10 mouse cellular contexts compared by ENCODE assay signal in genomic region chr6:34354354-34355348, GRCm38 (mm10). TPM values are rescaled to one million over a fixed set of nuclear protein-coding genes. Genes with fewer than 3 reads are reported as not detected.
A peak's percentile ranks its signal among the peaks of the same experiment; 100 is the strongest.
DNase-seq lines count a peak whose midpoint lies in the region; ATAC-seq and TF ChIP-seq lines count a peak whose summit lies in the region.
"Had no signal": no experiment of that assay in that cellular context is flagged by ENCODE, and none has a peak within 500 bp of the region (broad histone marks: within the 10 kb centered on the region; RNA-seq: fewer than 3 reads in every experiment).

No protein-coding gene starts in this region.

- no peaks in the 10 kb centered on the region for H3K36me3 ChIP-seq in forebrain, embryonic 10.5 days (replicated peaks)
- H3K36me3 ChIP-seq in forebrain, embryonic 16.5 days (ENCODE audit: control insufficient read depth, insufficient read depth), result no peaks in the 10 kb centered on the region
- H3K36me3 ChIP-seq in midbrain, embryonic 11.5 days (ENCODE audit: control insufficient read depth, insufficient read depth, low read length), result no peaks in the 10 kb centered on the region
- no peaks in the 10 kb centered on the region for H3K36me3 ChIP-seq in midbrain, embryonic 16.5 days (ENCODE audit: control insufficient read depth, insufficient read depth, low read length)
- H3K36me3 ChIP-seq in limb, embryonic 14.5 days (ENCODE audit: control insufficient read depth, insufficient read depth, low read length), result no peaks in the 10 kb centered on the region
- no peaks in the 10 kb centered on the region for H3K36me3 ChIP-seq in stomach, postnatal 0 days (ENCODE audit: control insufficient read depth, insufficient read depth, low read length)

- H3K9ac ChIP-seq in forebrain, embryonic 16.5 days (replicated peaks; ENCODE audit: low read depth, low read length), result no peak overlapping the region
- H3K9ac ChIP-seq in midbrain, embryonic 11.5 days (ENCODE audit: low read length), result no peak overlapping the region; the same call in 1 of the 2 replicates
- no peak overlapping the region for H3K9ac ChIP-seq in midbrain, embryonic 16.5 days (ENCODE audit: low read depth, low read length)
- H3K9ac ChIP-seq in limb, embryonic 14.5 days (ENCODE audit: low read depth, low read length, severe bottlenecking), result no peak overlapping the region
- no peak overlapping the region for H3K9ac ChIP-seq in stomach, postnatal 0 days (ENCODE audit: low read length)

- no peak for DNase-seq in forebrain, embryonic 10.5 days (ENCODE audit: extremely low spot score, low spot score)
- no peak for DNase-seq in midbrain, embryonic 11.5 days (ENCODE audit: low spot score, missing footprints)
- DNase-seq in limb, embryonic 14.5 days (ENCODE audit: low spot score), result peak; percentile 61
- no peak for DNase-seq in stomach, postnatal 0 days (ENCODE audit: low spot score)
- no peak for DNase-seq in layer of hippocampus, adult 9-11 months
- DNase-seq: gastrocnemius, postnatal 25 days; thymus, postnatal 14 days had no signal

- peak overlapping the region; percentile 48 for H3K4me3 ChIP-seq in forebrain, embryonic 10.5 days
- no peak overlapping the region for H3K4me3 ChIP-seq in forebrain, embryonic 16.5 days (replicated peaks; ENCODE audit: low read length)
- no peak overlapping the region for H3K4me3 ChIP-seq in midbrain, embryonic 11.5 days (ENCODE audit: low read depth, low read length)
- no peak overlapping the region for H3K4me3 ChIP-seq in midbrain, embryonic 16.5 days (ENCODE audit: low read depth, low read length)
- 0 out of 2 replicates have a peak overlapping the region, but pooled peaks have one; percentile 13 for H3K4me3 ChIP-seq in limb, embryonic 14.5 days (replicated peaks; ENCODE audit: low read length)
- H3K4me3 ChIP-seq in stomach, postnatal 0 days (ENCODE audit: low read depth, low read length), result no peak overlapping the region

- peaks cover 16% of the 10 kb centered on the region for H3K4me1 ChIP-seq in forebrain, embryonic 10.5 days
- H3K4me1 ChIP-seq in forebrain, embryonic 16.5 days (replicated peaks; ENCODE audit: control insufficient read depth, insufficient read depth, low read length), result peaks cover 7% of the 10 kb centered on the region; the same call in 1 of the 2 replicates
- H3K4me1 ChIP-seq in midbrain, embryonic 11.5 days (ENCODE audit: control insufficient read depth, insufficient read depth, low read length), result peaks cover 8% of the 10 kb centered on the region; the same call in 1 of the 2 replicates
- peaks cover 4% of the 10 kb centered on the region; the same call in 1 of the 2 replicates for H3K4me1 ChIP-seq in midbrain, embryonic 16.5 days (ENCODE audit: control insufficient read depth, insufficient read depth, low read length)
- peaks cover 13% of the 10 kb centered on the region for H3K4me1 ChIP-seq in limb, embryonic 14.5 days (ENCODE audit: control insufficient read depth, insufficient read depth, low read length)
- no peaks in the 10 kb centered on the region for H3K4me1 ChIP-seq in stomach, postnatal 0 days (replicated peaks; ENCODE audit: control insufficient read depth, insufficient read depth)

- peak overlapping the region; percentile 78 for H3K27ac ChIP-seq in forebrain, embryonic 10.5 days
- H3K27ac ChIP-seq in forebrain, embryonic 16.5 days (ENCODE audit: low read length), result no peak overlapping the region
- no peak overlapping the region for H3K27ac ChIP-seq in midbrain, embryonic 11.5 days (ENCODE audit: low read depth, low read length)
- H3K27ac ChIP-seq in midbrain, embryonic 16.5 days (ENCODE audit: low read length), result no peak overlapping the region
- peak overlapping the region; percentile 62 for H3K27ac ChIP-seq in limb, embryonic 14.5 days (replicated peaks; ENCODE audit: low read depth, low read length)
- peak overlapping the region; percentile 20; the same call in 1 of the 2 replicates for H3K27ac ChIP-seq in stomach, postnatal 0 days (replicated peaks)

- WGBS in forebrain, embryonic 10.5 days, result 74% methylated on average over 8 of the region's 8 CpGs
- 76% methylated on average over 8 of the region's 8 CpGs for WGBS in forebrain, embryonic 16.5 days
- 75% methylated on average over 8 of the region's 8 CpGs for WGBS in midbrain, embryonic 11.5 days
- 81% methylated on average over 8 of the region's 8 CpGs for WGBS in midbrain, embryonic 16.5 days
- 66% methylated on average over 8 of the region's 8 CpGs for WGBS in limb, embryonic 14.5 days
- 69% methylated on average over 8 of the region's 8 CpGs for WGBS in stomach, postnatal 0 days

- no peak for TF ChIP-seq POLR2A in limb, embryonic 14.5 days (IDR thresholded peaks at IDR 0.05; ENCODE audit: borderline replicate concordance, extremely low read depth, insufficient read depth, insufficient read length)

- H3K4me2 ChIP-seq in forebrain, embryonic 16.5 days (ENCODE audit: low read length), result no peak overlapping the region; the same call in 1 of the 2 replicates
- H3K4me2 ChIP-seq in midbrain, embryonic 11.5 days, result peak overlapping the region; percentile 50
- H3K4me2 ChIP-seq in midbrain, embryonic 16.5 days (ENCODE audit: low read length), result no peak overlapping the region; the same call in 1 of the 2 replicates
- H3K4me2 ChIP-seq in limb, embryonic 14.5 days (replicated peaks; ENCODE audit: low read depth, low read length, severe bottlenecking), result peak overlapping the region; percentile 37
- H3K4me2 ChIP-seq in stomach, postnatal 0 days (replicated peaks; ENCODE audit: low read depth), result peak overlapping the region; percentile 42; the same call in 1 of the 2 replicates

- H3K27me3 ChIP-seq in forebrain, embryonic 10.5 days (ENCODE audit: poor library complexity, severe bottlenecking), result no peaks in the 10 kb centered on the region
- H3K27me3 ChIP-seq in forebrain, embryonic 16.5 days (replicated peaks; ENCODE audit: control insufficient read depth, insufficient read depth, low read length), result no peaks in the 10 kb centered on the region
- H3K27me3 ChIP-seq in midbrain, embryonic 11.5 days (ENCODE audit: control insufficient read depth, insufficient read depth, low read length), result no peaks in the 10 kb centered on the region
- no peaks in the 10 kb centered on the region for H3K27me3 ChIP-seq in midbrain, embryonic 16.5 days (ENCODE audit: control insufficient read depth, insufficient read depth, low read depth, low read length)
- H3K27me3 ChIP-seq in limb, embryonic 14.5 days (ENCODE audit: control insufficient read depth, insufficient read depth, low read length), result no peaks in the 10 kb centered on the region
- H3K27me3 ChIP-seq in stomach, postnatal 0 days (ENCODE audit: control insufficient read depth, insufficient read depth, low read length), result no peaks in the 10 kb centered on the region

- ATAC-seq in forebrain, embryonic 16.5 days, result no peak; the same call in 1 of the 2 replicates
- ATAC-seq in midbrain, embryonic 11.5 days (ENCODE audit: low FRiP score), result no peak
- ATAC-seq in midbrain, embryonic 16.5 days, result no peak
- ATAC-seq in limb, embryonic 14.5 days (ENCODE audit: low FRiP score, low read depth), result peak; percentile 71
- ATAC-seq in stomach, postnatal 0 days (ENCODE audit: low FRiP score, low TSS enrichment), result no peak
- ATAC-seq in activated CD4-positive, CD25-positive, alpha-beta regulatory T cell, adult 4 months, result no peak

- TF ChIP-seq EP300 in stomach, postnatal 0 days (optimal IDR thresholded peaks at IDR 0.05), result no peak

- TF ChIP-seq CTCF in stomach, postnatal 0 days (IDR thresholded peaks at IDR 0.05; ENCODE audit: low read depth), result no peak

- no peaks in the 10 kb centered on the region for H3K9me3 ChIP-seq in forebrain, embryonic 10.5 days
- H3K9me3 ChIP-seq in forebrain, embryonic 16.5 days (ENCODE audit: control insufficient read depth, low read length), result no peaks in the 10 kb centered on the region
- H3K9me3 ChIP-seq in midbrain, embryonic 11.5 days (ENCODE audit: control insufficient read depth, low read length), result no peaks in the 10 kb centered on the region
- H3K9me3 ChIP-seq in midbrain, embryonic 16.5 days (replicated peaks; ENCODE audit: control insufficient read depth, low read length, poor library complexity, severe bottlenecking), result no peaks in the 10 kb centered on the region
- no peaks in the 10 kb centered on the region for H3K9me3 ChIP-seq in limb, embryonic 14.5 days (ENCODE audit: control insufficient read depth, low read length)
- H3K9me3 ChIP-seq in stomach, postnatal 0 days (ENCODE audit: control insufficient read depth, low read length), result no peaks in the 10 kb centered on the region

RNA-seq across cellular contexts. Expression of gene Akr1b8, which starts 0.7 kb away (rescaled TPM):
- 12.8 and 14.2 TPM in 2 replicates for polyA plus RNA-seq in forebrain, embryonic 10.5 days (2016; fragmentation: Nextera tagmentation; extraction: Ambion mirVana)
- 1.7 and 2.2 TPM in 2 replicates for polyA plus RNA-seq in forebrain, embryonic 16.5 days (2015; fragmentation: Nextera tagmentation; extraction: Ambion mirVana)
- polyA plus RNA-seq in midbrain, embryonic 11.5 days (2014; fragmentation: Nextera tagmentation; extraction: Ambion mirVana), result 23.0 and 25.5 TPM in 2 replicates
- 2.7 and 3.1 TPM in 2 replicates for polyA plus RNA-seq in midbrain, embryonic 16.5 days (2015; fragmentation: Nextera tagmentation; extraction: Ambion mirVana)
- polyA plus RNA-seq in limb, embryonic 14.5 days (2012; rRNA removed), result 5.6 and 6.5 TPM in 2 replicates
- polyA plus RNA-seq in limb, embryonic 14.5 days (2014; fragmentation: Nextera tagmentation; extraction: Ambion mirVana), result 7.1 and 8.5 TPM in 2 replicates
- 96.1 and 112 TPM in 2 replicates for polyA plus RNA-seq in stomach, postnatal 0 days (2015; fragmentation: Nextera tagmentation; extraction: Ambion mirVana)
- polyA plus RNA-seq in activated CD4-positive, CD25-positive, alpha-beta regulatory T cell, adult 4 months (2017; shearing (Covaris generic)), result not detected

RNA-seq across cellular contexts. Expression of gene Akr1b10, which starts 29.4 kb away (rescaled TPM):
- polyA plus RNA-seq in forebrain, embryonic 10.5 days (2016; fragmentation: Nextera tagmentation; extraction: Ambion mirVana), result 11.0 and 11.9 TPM in 2 replicates
- polyA plus RNA-seq in forebrain, embryonic 16.5 days (2015; fragmentation: Nextera tagmentation; extraction: Ambion mirVana), result 6.1 and 6.2 TPM in 2 replicates
- polyA plus RNA-seq in midbrain, embryonic 11.5 days (2014; fragmentation: Nextera tagmentation; extraction: Ambion mirVana), result 11.7 and 14.2 TPM in 2 replicates
- 8.2 and 11.9 TPM in 2 replicates for polyA plus RNA-seq in midbrain, embryonic 16.5 days (2015; fragmentation: Nextera tagmentation; extraction: Ambion mirVana)
- 9.9 and 10.4 TPM in 2 replicates for polyA plus RNA-seq in limb, embryonic 14.5 days (2012; rRNA removed)
- 9.6 and 10.2 TPM in 2 replicates for polyA plus RNA-seq in limb, embryonic 14.5 days (2014; fragmentation: Nextera tagmentation; extraction: Ambion mirVana)
- 18.3 and 20.0 TPM in 2 replicates for polyA plus RNA-seq in stomach, postnatal 0 days (2015; fragmentation: Nextera tagmentation; extraction: Ambion mirVana)
- 10 to 100 TPM; 45.4 to 45.5 TPM for polyA plus RNA-seq in activated CD4-positive, CD25-positive, alpha-beta regulatory T cell, adult 4 months (2017; shearing (Covaris generic))

RNA-seq across cellular contexts. Expression of gene Akr1b3, which starts 37.4 kb away (rescaled TPM):
- 258 and 262 TPM in 2 replicates for polyA plus RNA-seq in forebrain, embryonic 10.5 days (2016; fragmentation: Nextera tagmentation; extraction: Ambion mirVana)
- polyA plus RNA-seq in forebrain, embryonic 16.5 days (2015; fragmentation: Nextera tagmentation; extraction: Ambion mirVana), result 80.7 and 91.3 TPM in 2 replicates
- 216 and 221 TPM in 2 replicates for polyA plus RNA-seq in midbrain, embryonic 11.5 days (2014; fragmentation: Nextera tagmentation; extraction: Ambion mirVana)
- polyA plus RNA-seq in midbrain, embryonic 16.5 days (2015; fragmentation: Nextera tagmentation; extraction: Ambion mirVana), result 105 and 108 TPM in 2 replicates
- polyA plus RNA-seq in limb, embryonic 14.5 days (2012; rRNA removed), result 133 and 134 TPM in 2 replicates
- polyA plus RNA-seq in limb, embryonic 14.5 days (2014; fragmentation: Nextera tagmentation; extraction: Ambion mirVana), result 174 and 180 TPM in 2 replicates
- polyA plus RNA-seq in stomach, postnatal 0 days (2015; fragmentation: Nextera tagmentation; extraction: Ambion mirVana), result 188 TPM in 2 replicates
- polyA plus RNA-seq in activated CD4-positive, CD25-positive, alpha-beta regulatory T cell, adult 4 months (2017; shearing (Covaris generic)), result 100 to 1,000 TPM; 356 to 448 TPM

RNA-seq across cellular contexts. Expression of gene Akr1b7, which starts 57.5 kb away (rescaled TPM):
- polyA plus RNA-seq in forebrain, embryonic 10.5 days (2016; fragmentation: Nextera tagmentation; extraction: Ambion mirVana), result 0.11 TPM in 1 of 2 replicates, not detected in the other
- not detected in 2 replicates for polyA plus RNA-seq in forebrain, embryonic 16.5 days (2015; fragmentation: Nextera tagmentation; extraction: Ambion mirVana)
- not detected in 2 replicates for polyA plus RNA-seq in midbrain, embryonic 11.5 days (2014; fragmentation: Nextera tagmentation; extraction: Ambion mirVana)
- not detected in 2 replicates for polyA plus RNA-seq in midbrain, embryonic 16.5 days (2015; fragmentation: Nextera tagmentation; extraction: Ambion mirVana)
- polyA plus RNA-seq in limb, embryonic 14.5 days (2012; rRNA removed), result 0.05 TPM in 1 of 2 replicates, not detected in the other
- not detected in 2 replicates for polyA plus RNA-seq in limb, embryonic 14.5 days (2014; fragmentation: Nextera tagmentation; extraction: Ambion mirVana)
- 0.17 and 1.2 TPM in 2 replicates for polyA plus RNA-seq in stomach, postnatal 0 days (2015; fragmentation: Nextera tagmentation; extraction: Ambion mirVana)
- not detected for polyA plus RNA-seq in activated CD4-positive, CD25-positive, alpha-beta regulatory T cell, adult 4 months (2017; shearing (Covaris generic))

Comparison
In these comparisons a context has a peak if more than half of its experiments do, and no peak if none do; other contexts are left out.
1. H3K27ac ChIP-seq: peak in forebrain, embryonic 10.5 days (single experiment), limb, embryonic 14.5 days (single experiment) and stomach, postnatal 0 days (single experiment); none in forebrain, embryonic 16.5 days (single experiment), midbrain, embryonic 11.5 days (single experiment) and midbrain, embryonic 16.5 days (single experiment).
2. H3K4me3 ChIP-seq: peak in forebrain, embryonic 10.5 days (single experiment) and limb, embryonic 14.5 days (single experiment); none in forebrain, embryonic 16.5 days (single experiment), midbrain, embryonic 11.5 days (single experiment), midbrain, embryonic 16.5 days (single experiment) and stomach, postnatal 0 days (single experiment).
3. H3K4me2 ChIP-seq: peak in midbrain, embryonic 11.5 days (single experiment), limb, embryonic 14.5 days (single experiment) and stomach, postnatal 0 days (single experiment); none in forebrain, embryonic 16.5 days (single experiment) and midbrain, embryonic 16.5 days (single experiment).